Mouse (Mus musculus) cerebellum, adult 2 months (tissue): Measurements from ENCODE around the gene Tspan1.

Experiments used
- CTCF ChIP-seq: fragments of 200-500 bp; IDR thresholded peaks from 2 replicates; pipeline ENCODE4 v1.5.1; 2011; ENCODE audit warnings: low read depth, mild to moderate bottlenecking, control low read depth, low read length, moderate library complexity, borderline replicate concordance; ENCODE audit not compliant: insufficient read depth
- POLR2A ChIP-seq: fragments of 200-500 bp; IDR thresholded peaks from 2 replicates; pipeline ENCODE4 v1.6.1; 2011; ENCODE audit warnings: low read length, control low read depth, borderline replicate concordance; ENCODE audit not compliant: insufficient read depth

GRCm38 (mm10) chr4:116168617-116169352 lies 1.4 kb upstream of the Tspan1 start:
- TF ChIP-seq CTCF (peak; percentile 76), POLR2A (no peak)
